Mouse (Mus musculus) neural tube, embryonic 11.5 days (tissue): ENCODE measurements at regions not wholly inside any gene's neighbourhood (a gene's known extent, or its start where the extent isn't known, plus 50 kb on each side); places are given as distances from the start of the nearest gene placed in this dataset.
A peak's percentile ranks its signal among the peaks of the same experiment; 100 is the strongest.

Source experiments
- ATAC-seq: fragments of 200-750 bp; cut with Nextera tagmentation; 2 replicates; pipeline ENCODE4 v1.8.0; 2017; ENCODE audit warnings: moderate number of reproducible peaks, mild to moderate bottlenecking, moderate TSS enrichment, moderate library complexity; ENCODE audit not compliant: insufficient read depth, low FRiP score, low TSS enrichment
- DNase-seq: peaks from one replicate; pipeline ENCODE4 v3.0.0-alpha.2; 2015; ENCODE audit warnings: low spot score
- H3K27ac ChIP-seq: fragments of 300-500 bp; sonication (generic); 2 replicates; pipeline ENCODE4 v1.5.1; 2014; ENCODE audit warnings: low read depth, mild to moderate bottlenecking, low read length
- H3K27me3 ChIP-seq: fragments of 300-500 bp; sonication (generic); 2 replicates; pipeline ENCODE4 v1.6.1; 2014; ENCODE audit warnings: mild to moderate bottlenecking, low read length, mixed read lengths; ENCODE audit not compliant: control insufficient read depth, insufficient read depth
- H3K36me3 ChIP-seq: fragments of 300-500 bp; sonication (generic); 2 replicates; pipeline ENCODE4 v1.6.1; 2014; ENCODE audit warnings: mild to moderate bottlenecking, low read length, moderate library complexity, mixed read lengths; ENCODE audit not compliant: control insufficient read depth, insufficient read depth
- H3K4me1 ChIP-seq: fragments of 300-500 bp; sonication (generic); 2 replicates; pipeline ENCODE4 v1.6.1; 2014; ENCODE audit warnings: low read length, mixed read lengths; ENCODE audit not compliant: control insufficient read depth, insufficient read depth
- H3K4me2 ChIP-seq: fragments of 300-500 bp; sonication (generic); 2 replicates; pipeline ENCODE4 v1.6.1; 2014; ENCODE audit warnings: low read depth, mild to moderate bottlenecking, moderate library complexity
- H3K4me3 ChIP-seq: fragments of 300-500 bp; sonication (generic); 2 replicates; pipeline ENCODE4 v1.5.1; 2014; ENCODE audit warnings: low read depth, low read length
- H3K9ac ChIP-seq: fragments of 300-500 bp; sonication (generic); 2 replicates; pipeline ENCODE4 v1.6.1; 2014; ENCODE audit warnings: mild to moderate bottlenecking, low read length
- H3K9me3 ChIP-seq: fragments of 300-500 bp; sonication (generic); 2 replicates; pipeline ENCODE4 v1.6.1; 2016; ENCODE audit warnings: low read length; ENCODE audit not compliant: control insufficient read depth
- WGBS: fragments of 180-500 bp; shearing (Covaris S2); extraction: QIAGEN DNeasy Blood & Tissue Kit; methylation state at CpG from one replicate; pipeline ENCODE4 v1.1.7; 2014; 5-methylcytosine and 5-hydroxymethylcytosine counted together

GRCm38 (mm10) chr15:36394914-36395671, 612.5 kb downstream of the Zfp706 start:
- WGBS, result 80% methylated on average over 8 of the region's 8 CpGs
- Histone ChIP-seq H3K36me3 (no peaks in the 10 kb centered on the region), H3K27ac (no peak overlapping the region), H3K4me1 (no peaks in the 10 kb centered on the region), H3K9me3 (no peaks in the 10 kb centered on the region), H3K27me3 (no peaks in the 10 kb centered on the region), H3K4me2 (no peak overlapping the region), H3K4me3 (no peak overlapping the region), H3K9ac (no peak overlapping the region)
- DNase-seq (no peak), ATAC-seq (no peak)

GRCm38 (mm10) chr15:36389775-36390174, 617.8 kb downstream of the Zfp706 start:
- ATAC-seq (no peak), DNase-seq (no peak)
- Histone ChIP-seq H3K36me3 (no peaks in the 10 kb centered on the region), H3K4me1 (no peaks in the 10 kb centered on the region), H3K4me3 (no peak overlapping the region), H3K4me2 (no peak overlapping the region), H3K9ac (no peak overlapping the region), H3K9me3 (no peaks in the 10 kb centered on the region), H3K27ac (no peak overlapping the region), H3K27me3 (no peaks in the 10 kb centered on the region)
- 75% methylated on average over 4 of the region's 4 CpGs for WGBS

DNA sequence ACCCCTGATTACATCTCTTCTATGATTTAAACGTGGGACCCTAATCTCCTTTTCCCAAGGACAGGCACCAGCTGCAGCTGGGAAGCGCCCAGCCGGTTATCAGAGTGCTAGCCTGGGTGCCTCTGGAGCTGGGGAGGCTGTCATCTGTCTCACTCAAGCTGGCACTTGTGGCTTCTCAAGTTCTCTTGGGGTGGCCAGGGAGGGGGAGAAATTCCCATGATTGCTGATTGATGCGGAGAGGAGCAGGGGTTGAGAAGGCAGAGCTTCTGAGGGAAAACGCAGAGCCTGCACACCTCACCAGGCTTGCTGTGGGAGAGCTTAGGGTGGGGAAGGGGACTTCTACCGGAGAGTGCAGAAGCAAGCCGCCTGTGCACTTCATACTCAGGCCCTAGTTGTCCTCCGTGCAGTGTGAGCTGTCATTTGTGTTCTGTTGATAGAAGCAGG, 626.3 kb downstream of the Zfp706 start:
- Histone ChIP-seq H3K9ac (no peak overlapping the region), H3K27ac (no peak overlapping the region), H3K27me3 (no peaks in the 10 kb centered on the region), H3K36me3 (no peaks in the 10 kb centered on the region), H3K4me3 (no peak overlapping the region), H3K4me1 (no peaks in the 10 kb centered on the region), H3K4me2 (peak overlapping the region; percentile 23; the same call in 1 of the 2 replicates), H3K9me3 (no peaks in the 10 kb centered on the region)
- WGBS, result 5% methylated on average over 8 of the region's 8 CpGs
- ATAC-seq, result no peak
- peak; percentile 30 for DNase-seq

DNA sequence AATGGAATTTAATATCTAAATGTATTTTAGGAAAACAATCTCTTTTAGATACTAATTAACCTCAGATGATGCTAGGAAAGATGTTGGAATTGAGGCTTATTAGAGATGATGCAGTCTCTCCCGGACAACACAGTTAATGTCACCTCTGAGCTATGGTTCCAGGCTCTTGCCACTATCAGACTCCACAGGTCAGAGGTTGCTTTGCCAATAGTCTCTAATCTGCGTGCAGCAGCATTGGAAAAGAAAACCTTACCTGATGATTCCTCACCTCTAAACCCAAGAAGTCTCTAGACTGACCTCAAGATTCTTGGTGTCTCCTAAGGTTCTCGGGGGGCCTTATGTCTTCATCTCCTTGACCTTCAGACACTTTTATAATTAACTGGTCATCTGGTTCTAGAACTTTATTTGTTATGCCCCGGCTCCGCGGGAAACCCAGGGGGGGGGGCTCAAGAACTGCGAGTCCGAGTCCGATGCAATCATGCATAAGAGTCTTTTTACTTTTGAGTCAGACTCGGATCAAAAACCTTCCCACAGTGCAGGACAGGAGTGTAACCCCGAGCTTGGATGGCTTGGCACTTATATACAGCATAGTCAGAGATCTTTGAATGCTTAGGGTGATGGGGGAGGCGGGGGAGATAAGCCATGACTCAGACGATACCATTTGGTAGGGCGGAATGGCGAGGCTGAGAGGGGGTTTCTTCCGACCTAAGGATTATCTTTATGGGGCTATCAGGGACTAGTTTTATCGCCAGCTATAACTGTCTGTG, 626.9 kb downstream of the Zfp706 start:
- no peaks in the 10 kb centered on the region for H3K27me3 ChIP-seq
- 7% methylated on average over 17 of the region's 17 CpGs for WGBS
- no peak for DNase-seq
- peak overlapping the region; percentile 23; the same call in 1 of the 2 replicates for H3K4me2 ChIP-seq
- no peaks in the 10 kb centered on the region for H3K9me3 ChIP-seq
- no peak for ATAC-seq
- no peak overlapping the region for H3K9ac ChIP-seq
- no peak overlapping the region for H3K27ac ChIP-seq
- no peak overlapping the region for H3K4me3 ChIP-seq
- no peaks in the 10 kb centered on the region for H3K4me1 ChIP-seq
- no peaks in the 10 kb centered on the region for H3K36me3 ChIP-seq

DNA sequence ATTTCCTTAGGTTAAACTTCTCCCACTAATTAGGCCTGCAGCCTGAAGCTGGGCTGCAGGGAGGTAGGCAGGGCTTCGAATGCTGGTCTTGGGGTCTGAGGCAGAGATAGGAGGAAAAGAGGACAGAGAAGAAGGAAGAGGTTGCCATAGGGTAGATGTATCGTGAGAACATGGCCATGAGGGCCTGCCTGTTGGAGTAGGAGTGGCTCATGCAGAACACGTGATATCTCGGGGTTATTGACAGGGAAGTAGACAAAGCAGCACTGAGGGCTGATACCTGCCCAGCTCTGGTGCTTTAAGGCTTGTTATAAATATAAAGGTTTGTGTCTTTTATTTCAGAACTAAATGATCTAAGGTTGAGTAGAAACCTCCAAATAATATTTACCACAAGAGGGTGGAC, 628.9 kb downstream of the Zfp706 start:
- Histone ChIP-seq H3K4me1 (peaks cover 2% of the 10 kb centered on the region; the same call in 1 of the 2 replicates), H3K9ac (no peak overlapping the region), H3K4me2 (no peak overlapping the region), H3K36me3 (no peaks in the 10 kb centered on the region), H3K4me3 (no peak overlapping the region), H3K9me3 (no peaks in the 10 kb centered on the region), H3K27me3 (peaks cover 2% of the 10 kb centered on the region; the same call in 1 of the 2 replicates), H3K27ac (no peak overlapping the region)
- DNase-seq (no peak), ATAC-seq (no peak)
- 91% methylated on average over 4 of the region's 4 CpGs for WGBS

DNA sequence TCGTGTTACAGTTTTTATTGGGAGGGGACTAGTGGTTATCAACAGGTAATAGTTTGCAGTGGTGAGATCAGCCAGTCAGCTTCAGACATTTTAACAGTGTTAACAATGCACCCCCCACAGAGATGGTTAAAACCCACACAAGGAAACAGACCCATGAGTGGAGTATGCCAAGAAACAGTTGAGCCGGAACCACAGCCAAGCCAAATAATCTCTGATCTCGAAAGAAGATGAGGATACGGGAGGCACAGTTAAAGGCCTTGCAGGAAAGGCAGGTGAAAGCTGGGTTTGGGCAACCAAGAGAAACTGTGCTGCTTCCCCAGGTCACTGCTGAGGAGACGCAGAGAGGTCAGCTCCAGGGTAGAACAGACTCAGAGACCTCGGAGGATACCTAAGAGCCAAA, 631.0 kb downstream of the Zfp706 start:
- ATAC-seq (no peak), DNase-seq (no peak)
- Histone ChIP-seq H3K27me3 (peaks cover 2% of the 10 kb centered on the region; the same call in 1 of the 2 replicates), H3K36me3 (no peaks in the 10 kb centered on the region), H3K4me3 (no peak overlapping the region), H3K27ac (no peak overlapping the region), H3K4me1 (peaks cover 2% of the 10 kb centered on the region; the same call in 1 of the 2 replicates), H3K4me2 (no peak overlapping the region), H3K9me3 (no peaks in the 10 kb centered on the region), H3K9ac (no peak overlapping the region)
- 86% methylated on average over 6 of the region's 6 CpGs for WGBS

- no peak overlapping the region for H3K4me3 ChIP-seq
- H3K4me2 ChIP-seq, result peak overlapping the region; percentile 72
- H3K27me3 ChIP-seq, result peaks cover 2% of the 10 kb centered on the region; the same call in 1 of the 2 replicates
- H3K9ac ChIP-seq, result no peak overlapping the region
- no peaks in the 10 kb centered on the region for H3K9me3 ChIP-seq
- H3K4me1 ChIP-seq, result peaks cover 2% of the 10 kb centered on the region; the same call in 1 of the 2 replicates
- H3K36me3 ChIP-seq, result no peaks in the 10 kb centered on the region
- no peak for ATAC-seq
- WGBS, result 0% methylated on average over 1 of the region's 1 CpGs
- no peak overlapping the region for H3K27ac ChIP-seq
- no peak for DNase-seq
These were observed 632.1 kb downstream of the Zfp706 start for GRCm38 (mm10) chr15:36375549-36375885.

- peaks cover 2% of the 10 kb centered on the region; the same call in 1 of the 2 replicates for H3K4me1 ChIP-seq
- no peak overlapping the region for H3K27ac ChIP-seq
- H3K27me3 ChIP-seq, result peaks cover 2% of the 10 kb centered on the region; the same call in 1 of the 2 replicates
- no peak for ATAC-seq
- peak overlapping the region; percentile 44 for H3K9ac ChIP-seq
- H3K9me3 ChIP-seq, result no peaks in the 10 kb centered on the region
- DNase-seq, result peak; percentile 59
- no peaks in the 10 kb centered on the region for H3K36me3 ChIP-seq
- peak overlapping the region; percentile 31 for H3K4me3 ChIP-seq
- peak overlapping the region; percentile 72 for H3K4me2 ChIP-seq
- 1% methylated on average over 20 of the region's 20 CpGs for WGBS
These were observed 632.6 kb downstream of the Zfp706 start for GRCm38 (mm10) chr15:36374732-36375548.
